Mouse (Mus musculus): Measurements from ENCODE around the gene Cmbl. TPM values are rescaled to one million over a fixed set of nuclear protein-coding genes. Genes with fewer than 3 reads are reported as not detected.

Cmbl gene
- total and polyA plus RNA-seq, 2 experiments from 2014 or later: 22.8 to 41.0 TPM

DNA sequence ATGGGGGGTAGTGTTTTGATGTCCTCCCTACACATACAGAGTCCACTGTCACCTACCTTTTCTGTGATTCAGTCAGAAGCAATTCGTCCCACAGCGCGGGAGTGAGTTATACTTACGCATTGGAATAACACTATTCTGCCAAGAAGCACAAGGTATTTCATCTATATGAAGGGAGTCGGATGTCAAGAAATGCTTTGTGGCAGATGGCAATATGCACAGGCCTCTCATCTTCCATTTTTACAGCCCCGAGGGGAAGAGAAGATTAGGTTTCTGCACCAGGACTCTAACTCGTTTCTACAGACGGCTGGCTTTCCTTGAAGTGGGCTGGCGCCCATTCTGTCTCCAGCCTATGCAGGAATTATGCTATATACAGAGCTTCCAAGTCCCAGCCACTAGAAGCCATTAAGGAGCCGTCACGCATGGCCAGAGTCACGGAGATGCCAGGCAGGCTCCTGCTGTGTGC is 66.2 kb downstream of the Cmbl start:
- no peaks in the 10 kb centered on the region for H3K4me1 ChIP-seq (ENCODE audit: control insufficient read depth, insufficient read depth)
- no peak overlapping the region for H3K4me3 ChIP-seq (ENCODE audit: low read depth, low read length)
- H3K9ac ChIP-seq (replicated peaks; ENCODE audit: low read depth, low read length): no peak overlapping the region
- no peak overlapping the region for H3K27ac ChIP-seq (ENCODE audit: low read depth)
- ATAC-seq (ENCODE audit: insufficient read depth, low read depth) (no peak), DNase-seq (ENCODE audit: low spot score) (no peak)
- no peak for TF ChIP-seq EP300 (IDR thresholded peaks at IDR 0.05; ENCODE audit: low read depth)
- TF ChIP-seq CTCF (IDR thresholded peaks at IDR 0.05; ENCODE audit: low read depth): no peak
- H3K36me3 ChIP-seq (replicated peaks; ENCODE audit: control insufficient read depth, insufficient read depth, low read length): no peaks in the 10 kb centered on the region
- no peaks in the 10 kb centered on the region for H3K27me3 ChIP-seq (ENCODE audit: control insufficient read depth, insufficient read depth, low read length)
- no peaks in the 10 kb centered on the region for H3K9me3 ChIP-seq (replicated peaks; ENCODE audit: control insufficient read depth, low read length)
- no peak overlapping the region for H3K4me2 ChIP-seq (ENCODE audit: low read depth, low read length)
- WGBS: 87% methylated on average over 12 of the region's 12 CpGs

DNA sequence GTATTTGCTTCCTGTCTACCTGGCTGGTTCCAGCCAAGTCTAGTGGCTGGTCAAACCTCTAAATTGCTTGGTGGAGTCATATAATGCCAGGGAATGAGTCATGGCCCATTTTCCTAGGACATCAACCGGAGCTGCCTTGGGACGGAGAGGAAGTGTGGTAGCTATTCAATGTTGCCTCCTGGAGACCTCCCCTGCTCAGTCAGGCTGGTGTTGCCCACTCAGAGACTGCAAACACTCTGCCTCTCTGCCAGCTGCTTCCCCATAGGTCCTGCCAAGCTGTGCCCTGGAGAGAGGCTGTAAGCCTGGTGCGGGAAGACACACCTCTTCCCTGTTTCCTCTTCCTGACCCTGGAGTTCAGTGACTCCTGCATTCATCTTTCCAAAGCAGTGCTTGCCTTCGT is 67.3 kb downstream of the Cmbl start:
- H3K4me3 ChIP-seq (ENCODE audit: low read depth, low read length): no peak overlapping the region
- H3K4me1 ChIP-seq (ENCODE audit: control insufficient read depth, insufficient read depth): no peaks in the 10 kb centered on the region
- H3K9ac ChIP-seq (replicated peaks; ENCODE audit: low read depth, low read length): no peak overlapping the region
- H3K4me2 ChIP-seq (ENCODE audit: low read depth, low read length): no peak overlapping the region
- no peaks in the 10 kb centered on the region for H3K36me3 ChIP-seq (replicated peaks; ENCODE audit: control insufficient read depth, insufficient read depth, low read length)
- no peak overlapping the region for H3K27ac ChIP-seq (ENCODE audit: low read depth)
- H3K9me3 ChIP-seq (replicated peaks; ENCODE audit: control insufficient read depth, low read length): no peaks in the 10 kb centered on the region
- no peak for ATAC-seq (ENCODE audit: insufficient read depth, low read depth)
- DNase-seq (ENCODE audit: low spot score): no peak
- 62% methylated on average over 4 of the region's 4 CpGs for WGBS
- H3K27me3 ChIP-seq (ENCODE audit: control insufficient read depth, insufficient read depth, low read length): no peaks in the 10 kb centered on the region
- TF ChIP-seq EP300 (IDR thresholded peaks at IDR 0.05; ENCODE audit: low read depth) (no peak), CTCF (IDR thresholded peaks at IDR 0.05; ENCODE audit: low read depth) (no peak)

DNA sequence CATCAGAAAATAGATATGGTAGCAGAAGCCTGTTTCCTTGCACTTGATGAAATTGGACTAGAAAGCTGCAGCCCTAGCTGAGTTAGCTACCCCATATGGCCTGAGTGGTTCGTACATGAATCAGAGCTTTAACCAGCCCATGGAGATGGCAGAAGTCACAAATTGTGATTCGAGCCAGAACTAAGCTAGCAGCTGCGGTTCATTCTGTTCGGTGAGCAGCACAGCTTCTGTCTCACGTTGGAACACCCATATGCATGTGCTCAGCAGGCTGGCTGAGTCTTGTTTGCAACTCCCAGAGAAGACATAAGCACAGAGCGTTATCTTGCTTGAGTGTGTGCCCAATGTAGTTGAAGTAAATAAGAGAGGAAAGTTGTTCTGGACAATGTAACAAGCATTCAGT is 69.4 kb downstream of the Cmbl start:
- Histone ChIP-seq H3K4me2 (ENCODE audit: low read depth, low read length) (no peak overlapping the region), H3K27ac (ENCODE audit: low read depth) (no peak overlapping the region), H3K4me3 (ENCODE audit: low read depth, low read length) (no peak overlapping the region), H3K9ac (replicated peaks; ENCODE audit: low read depth, low read length) (no peak overlapping the region), H3K4me1 (ENCODE audit: control insufficient read depth, insufficient read depth) (no peaks in the 10 kb centered on the region), H3K27me3 (ENCODE audit: control insufficient read depth, insufficient read depth, low read length) (no peaks in the 10 kb centered on the region), H3K36me3 (replicated peaks; ENCODE audit: control insufficient read depth, insufficient read depth, low read length) (no peaks in the 10 kb centered on the region), H3K9me3 (replicated peaks; ENCODE audit: control insufficient read depth, low read length) (no peaks in the 10 kb centered on the region)
- ATAC-seq (ENCODE audit: insufficient read depth, low read depth): no peak
- 79% methylated on average over 6 of the region's 6 CpGs for WGBS
- no peak for DNase-seq (ENCODE audit: low spot score)
- TF ChIP-seq CTCF (IDR thresholded peaks at IDR 0.05; ENCODE audit: low read depth) (no peak), EP300 (IDR thresholded peaks at IDR 0.05; ENCODE audit: low read depth) (no peak)

DNA sequence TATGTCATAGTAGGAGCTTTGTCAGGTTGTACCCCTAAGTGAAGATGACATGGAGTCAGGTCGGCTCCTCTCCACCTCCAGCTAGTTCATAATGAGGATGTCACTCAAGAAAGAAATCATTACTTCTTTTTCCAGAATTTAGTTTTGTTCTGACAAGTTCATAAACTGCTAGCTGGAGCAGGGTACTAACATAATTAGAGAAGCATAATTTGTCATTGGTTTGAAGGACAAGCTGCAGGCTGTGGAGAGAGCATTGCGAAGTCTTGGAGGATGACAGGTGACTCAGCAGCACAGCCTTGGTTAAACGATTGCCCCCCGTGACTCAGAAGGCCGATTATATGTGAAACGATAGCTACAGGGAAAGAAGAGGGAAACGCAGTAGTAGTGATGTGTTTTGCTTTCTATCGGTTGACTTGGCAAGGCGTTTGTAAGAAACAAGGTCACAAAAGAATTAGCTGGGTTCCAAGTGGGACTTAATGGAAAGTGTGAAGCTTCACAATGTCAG is 71.0 kb downstream of the Cmbl start:
- WGBS: 69% methylated on average over 9 of the region's 9 CpGs

More for the DNA sequence above, 71.0 kb downstream of the Cmbl start:
- no peak overlapping the region for H3K9ac ChIP-seq (replicated peaks; ENCODE audit: low read depth, low read length)
- no peak for TF ChIP-seq CTCF (IDR thresholded peaks at IDR 0.05; ENCODE audit: low read depth)
- no peak for TF ChIP-seq EP300 (IDR thresholded peaks at IDR 0.05; ENCODE audit: low read depth)
- DNase-seq (ENCODE audit: low spot score): no peak
- H3K4me3 ChIP-seq (ENCODE audit: low read depth, low read length): no peak overlapping the region
- no peaks in the 10 kb centered on the region for H3K36me3 ChIP-seq (replicated peaks; ENCODE audit: control insufficient read depth, insufficient read depth, low read length)
- H3K4me1 ChIP-seq (ENCODE audit: control insufficient read depth, insufficient read depth): no peaks in the 10 kb centered on the region
- no peak overlapping the region for H3K27ac ChIP-seq (ENCODE audit: low read depth)
- ATAC-seq (ENCODE audit: insufficient read depth, low read depth): no peak
- H3K9me3 ChIP-seq (replicated peaks; ENCODE audit: control insufficient read depth, low read length): no peaks in the 10 kb centered on the region
- H3K27me3 ChIP-seq (ENCODE audit: control insufficient read depth, insufficient read depth, low read length): no peaks in the 10 kb centered on the region
- no peak overlapping the region for H3K4me2 ChIP-seq (ENCODE audit: low read depth, low read length)

Other genes starting within 250 kb of the Cmbl start
- gene Ankrd33b, start 197.7 kb upstream of the Cmbl start, total RNA-seq (2014; rRNA removed; ENCODE audit: low replicate concordance): 12.9 and 23.3 TPM in 2 replicates
- 5.1 and 5.6 TPM in 2 replicates for gene Ankrd33b, start 197.7 kb upstream of the Cmbl start, polyA plus RNA-seq (2015; fragmentation: Nextera tagmentation; extraction: Ambion mirVana)
- 3.5 TPM in 1 of 2 replicates, not detected in the other for gene Ropn1l, start 111.7 kb upstream of the Cmbl start, total RNA-seq (2014; rRNA removed; ENCODE audit: low replicate concordance)
- gene Ropn1l, start 111.7 kb upstream of the Cmbl start, polyA plus RNA-seq (2015; fragmentation: Nextera tagmentation; extraction: Ambion mirVana): 2.4 and 2.5 TPM in 2 replicates
- gene March6, start 34.3 kb upstream of the Cmbl start, total RNA-seq (2014; rRNA removed; ENCODE audit: low replicate concordance): 64.2 and 69.1 TPM in 2 replicates
- gene March6, start 34.3 kb upstream of the Cmbl start, polyA plus RNA-seq (2015; fragmentation: Nextera tagmentation; extraction: Ambion mirVana): 23.2 and 26.8 TPM in 2 replicates
- 209 and 215 TPM in 2 replicates for gene Cct5, start 36.4 kb downstream of the Cmbl start, total RNA-seq (2014; rRNA removed; ENCODE audit: low replicate concordance)
- 239 and 243 TPM in 2 replicates for gene Cct5, start 36.4 kb downstream of the Cmbl start, polyA plus RNA-seq (2015; fragmentation: Nextera tagmentation; extraction: Ambion mirVana)
- 9.7 and 15.1 TPM in 2 replicates for gene Fam173b, start 36.5 kb downstream of the Cmbl start, total RNA-seq (2014; rRNA removed; ENCODE audit: low replicate concordance)
- 13.4 and 15.3 TPM in 2 replicates for gene Fam173b, start 36.5 kb downstream of the Cmbl start, polyA plus RNA-seq (2015; fragmentation: Nextera tagmentation; extraction: Ambion mirVana)

All from heart, postnatal 0 days (tissue).